Mouse (Mus musculus) stomach, embryonic 16.5 days (tissue): ENCODE data around the gene Ybx3. TPM values are rescaled to one million over a fixed set of nuclear protein-coding genes. Genes with fewer than 3 reads are reported as not detected.

Experiments
- ATAC-seq: fragments of 200-750 bp; cut with Nextera tagmentation; 2 replicates; pipeline ENCODE4 v1.8.0; 2017; ENCODE audit warnings: moderate number of reproducible peaks, moderate TSS enrichment; ENCODE audit not compliant: insufficient read depth, low FRiP score
- H3K27ac ChIP-seq: fragments of 300-500 bp; sonication (generic); 2 replicates; pipeline ENCODE4 v1.5.1; 2014; ENCODE audit warnings: low read length
- H3K27me3 ChIP-seq: fragments of 300-500 bp; sonication (generic); 2 replicates; pipeline ENCODE4 v1.6.1; 2014; ENCODE audit warnings: low read length, control low read depth, mixed read lengths; ENCODE audit not compliant: control insufficient read depth, insufficient read depth
- H3K36me3 ChIP-seq: fragments of 300-500 bp; sonication (generic); 2 replicates; pipeline ENCODE4 v1.6.1; 2014; ENCODE audit warnings: low read length; ENCODE audit not compliant: control insufficient read depth, insufficient read depth
- H3K4me1 ChIP-seq: fragments of 300-500 bp; sonication (generic); 2 replicates; pipeline ENCODE4 v1.6.1; 2014; ENCODE audit warnings: low read length, control low read depth, mixed read lengths; ENCODE audit not compliant: control insufficient read depth, insufficient read depth
- H3K4me2 ChIP-seq: fragments of 300-500 bp; sonication (generic); 2 replicates; pipeline ENCODE4 v1.6.1; 2014; ENCODE audit warnings: low read depth, low read length, mixed read lengths
- H3K4me3 ChIP-seq: fragments of 300-500 bp; sonication (generic); replicated peaks from 2 replicates; pipeline ENCODE4 v1.5.1; 2014; ENCODE audit warnings: mild to moderate bottlenecking, low read length
- H3K9ac ChIP-seq: fragments of 300-500 bp; sonication (generic); 2 replicates; pipeline ENCODE4 v1.6.1; 2014; ENCODE audit warnings: low read length
- H3K9me3 ChIP-seq: fragments of 300-500 bp; sonication (generic); replicated peaks from 2 replicates; pipeline ENCODE4 v1.6.1; 2016; ENCODE audit warnings: low read length, control low read depth; ENCODE audit not compliant: control insufficient read depth
- WGBS: fragments of 180-500 bp; shearing (Covaris S2); extraction: QIAGEN DNeasy Blood & Tissue Kit; methylation state at CpG from one replicate; pipeline ENCODE4 v1.1.7; 2014; 5-methylcytosine and 5-hydroxymethylcytosine counted together
- polyA plus RNA-seq: library from polyadenylated mRNA; unstranded; fragments of >200 nt; fragmentation: Nextera tagmentation; extraction: Ambion mirVana; gene quantifications from 2 replicates; pipeline ENCODE4 v1.2.1, GENCODE M21; 2015

Ybx3 gene
- 32.7 and 39.8 TPM in 2 replicates for polyA plus RNA-seq

DNA sequence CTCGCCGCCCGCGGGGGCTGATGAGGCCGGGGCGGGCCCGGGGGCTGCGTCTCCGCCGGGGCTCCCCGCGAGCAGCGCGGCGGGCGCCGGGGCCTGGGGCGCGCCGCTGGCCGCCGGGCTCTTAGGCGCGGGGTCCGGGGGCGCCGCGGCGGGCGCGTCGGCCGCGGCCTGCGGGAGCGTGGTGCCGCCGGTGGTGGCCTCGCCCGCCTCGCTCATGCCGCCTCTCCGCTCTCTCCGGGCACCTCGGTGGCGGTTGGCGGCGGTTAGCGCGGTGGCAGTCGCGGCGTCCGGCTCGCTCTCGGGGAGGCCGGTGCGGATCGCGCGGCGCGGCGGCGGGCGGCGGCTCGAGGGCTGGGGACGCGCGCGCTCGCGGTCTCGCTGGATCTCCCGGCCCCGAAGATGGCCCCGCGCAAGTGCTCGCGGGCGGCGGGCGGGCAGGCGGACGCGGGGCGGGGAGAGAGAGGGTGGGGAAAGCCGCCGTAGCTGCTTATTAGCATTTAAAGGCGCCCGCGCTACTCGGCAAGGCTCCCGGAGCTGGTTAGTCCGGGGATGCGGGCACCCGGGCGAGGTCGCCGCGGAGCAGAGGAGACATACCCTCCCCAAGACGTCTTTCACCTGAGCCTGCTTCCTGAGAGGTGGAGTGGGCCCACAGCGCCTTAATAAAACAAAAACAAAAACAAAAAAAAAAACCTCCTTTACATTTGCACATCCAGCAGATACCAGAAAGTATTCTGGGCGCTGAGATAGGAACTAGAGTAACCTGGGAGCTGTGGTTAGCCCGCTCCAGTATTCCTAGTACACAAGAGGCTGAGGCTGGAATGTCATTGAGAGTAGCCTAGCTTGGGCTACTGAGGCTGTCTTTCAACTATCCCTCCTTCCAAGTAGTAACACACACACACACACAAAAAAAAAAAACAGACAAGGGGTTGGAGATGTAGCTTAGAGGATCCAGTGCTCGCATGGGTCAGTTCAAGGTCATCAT lies at the start of gene Ybx3:
Ybx3 (minus strand) TSS at position 437 of the 982 bp plus-strand sequence.
- H3K36me3 ChIP-seq: no peaks in the 10 kb centered on the region
- H3K27me3 ChIP-seq: no peaks in the 10 kb centered on the region
- ATAC-seq: peak; percentile 91
- H3K9me3 ChIP-seq: no peaks in the 10 kb centered on the region
- H3K27ac ChIP-seq: peak within 1 kb of the TSS; percentile 91
- under 1% methylated on average over 91 of the region's 107 CpGs for WGBS
- peak within 1 kb of the TSS; percentile 94 for H3K9ac ChIP-seq
- H3K4me3 ChIP-seq: peak within 1 kb of the TSS; percentile 96
- H3K4me2 ChIP-seq: peak within 1 kb of the TSS; percentile 55
- peaks cover 21% of the 10 kb centered on the region for H3K4me1 ChIP-seq

- ATAC-seq: no peak
- H3K9ac ChIP-seq: no peak overlapping the region
- H3K4me3 ChIP-seq: no peak overlapping the region
- H3K4me1 ChIP-seq: no peaks in the 10 kb centered on the region
- H3K9me3 ChIP-seq: no peaks in the 10 kb centered on the region
- H3K36me3 ChIP-seq: no peaks in the 10 kb centered on the region
- no peak overlapping the region for H3K4me2 ChIP-seq
- no peaks in the 10 kb centered on the region for H3K27me3 ChIP-seq
- no peak overlapping the region for H3K27ac ChIP-seq
These were observed 48.4 kb upstream of the Ybx3 start for GRCm38 (mm10) chr6:131436626-131437025.

- Histone ChIP-seq H3K27me3 (no peaks in the 10 kb centered on the region), H3K4me1 (no peaks in the 10 kb centered on the region), H3K4me2 (peak overlapping the region; percentile 85), H3K36me3 (no peaks in the 10 kb centered on the region), H3K9ac (no peak overlapping the region), H3K27ac (no peak overlapping the region), H3K9me3 (no peaks in the 10 kb centered on the region), H3K4me3 (peak overlapping the region; percentile 46; the same call in 1 of the 2 replicates)
- ATAC-seq: no peak
- WGBS: 65% methylated on average over 1 of the region's 1 CpGs
These were observed 45.8 kb upstream of the Ybx3 start for GRCm38 (mm10) chr6:131434088-131434487.

GRCm38 (mm10) chr6:131433153-131434048 lies 45.1 kb upstream of the Ybx3 start:
- Histone ChIP-seq H3K27me3 (no peaks in the 10 kb centered on the region), H3K4me3 (peak overlapping the region; percentile 46), H3K36me3 (no peaks in the 10 kb centered on the region), H3K4me1 (no peaks in the 10 kb centered on the region), H3K27ac (no peak overlapping the region), H3K9ac (peak overlapping the region; percentile 74), H3K9me3 (no peaks in the 10 kb centered on the region), H3K4me2 (peak overlapping the region; percentile 85)
- ATAC-seq: no peak
- 8% methylated on average over 32 of the region's 39 CpGs for WGBS

- WGBS: 61% methylated on average over 3 of the region's 3 CpGs
- no peak for ATAC-seq
These were observed 33.3 kb upstream of the Ybx3 start for GRCm38 (mm10) chr6:131421572-131421971.

DNA sequence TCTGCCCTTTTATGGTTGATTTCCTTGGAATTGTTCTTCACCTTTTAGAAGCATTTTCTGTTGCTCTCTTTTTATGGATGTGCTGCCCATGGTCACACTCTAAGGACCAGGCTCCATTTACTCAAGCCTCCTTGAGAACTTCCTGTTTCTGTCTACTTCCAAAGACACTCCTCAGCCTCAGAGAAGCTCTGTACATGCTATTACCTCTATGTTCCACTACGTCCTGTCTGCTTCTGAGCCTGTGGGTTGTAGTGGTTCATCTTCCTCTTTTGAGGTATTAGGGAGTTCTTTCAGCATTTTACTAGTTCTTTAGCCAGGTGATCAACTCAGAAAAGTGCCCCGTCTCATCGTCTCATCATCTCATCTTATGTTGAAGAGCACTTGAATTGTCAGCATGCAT lies 31.3 kb upstream of the Ybx3 start:
- 81% methylated on average over 3 of the region's 3 CpGs for WGBS
- peaks cover 3% of the 10 kb centered on the region; the same call in 1 of the 2 replicates for H3K4me1 ChIP-seq
- H3K9me3 ChIP-seq: no peaks in the 10 kb centered on the region
- no peak overlapping the region for H3K9ac ChIP-seq
- H3K36me3 ChIP-seq: no peaks in the 10 kb centered on the region
- no peak overlapping the region for H3K27ac ChIP-seq
- no peak overlapping the region for H3K4me3 ChIP-seq
- no peaks in the 10 kb centered on the region for H3K27me3 ChIP-seq
- no peak overlapping the region for H3K4me2 ChIP-seq
- no peak for ATAC-seq

More at GRCm38 (mm10) chr6:131421572-131421971, 33.3 kb upstream of the Ybx3 start:
- Histone ChIP-seq H3K9ac (no peak overlapping the region), H3K4me1 (peaks cover 3% of the 10 kb centered on the region; the same call in 1 of the 2 replicates), H3K27me3 (no peaks in the 10 kb centered on the region), H3K4me3 (no peak overlapping the region), H3K9me3 (no peaks in the 10 kb centered on the region), H3K4me2 (no peak overlapping the region), H3K36me3 (no peaks in the 10 kb centered on the region), H3K27ac (no peak overlapping the region)

- Histone ChIP-seq H3K9me3 (no peaks in the 10 kb centered on the region), H3K27ac (no peak overlapping the region), H3K4me3 (no peak overlapping the region), H3K4me2 (no peak overlapping the region), H3K4me1 (peaks cover 3% of the 10 kb centered on the region; the same call in 1 of the 2 replicates), H3K27me3 (no peaks in the 10 kb centered on the region), H3K9ac (0 out of 2 replicates have a peak overlapping the region, but pooled peaks have one; percentile 7), H3K36me3 (no peaks in the 10 kb centered on the region)
- peak; percentile 77 for ATAC-seq
These were observed 30.5 kb upstream of the Ybx3 start for GRCm38 (mm10) chr6:131418770-131419169.

GRCm38 (mm10) chr6:131411116-131411843 lies 23.0 kb upstream of the Ybx3 start:
- no peak overlapping the region for H3K27ac ChIP-seq
- no peak overlapping the region for H3K4me2 ChIP-seq
- WGBS: 52% methylated on average over 6 of the region's 6 CpGs
- H3K4me1 ChIP-seq: no peaks in the 10 kb centered on the region
- no peaks in the 10 kb centered on the region for H3K36me3 ChIP-seq
- ATAC-seq: no peak
- no peak overlapping the region for H3K9ac ChIP-seq
- no peaks in the 10 kb centered on the region for H3K9me3 ChIP-seq
- no peak overlapping the region for H3K4me3 ChIP-seq
- no peaks in the 10 kb centered on the region for H3K27me3 ChIP-seq
